Mouse (Mus musculus) embryonic facial prominence, embryonic 14.5 days (tissue): Measurements from ENCODE around the gene Tamm41. TPM values are rescaled to one million over a fixed set of nuclear protein-coding genes. Genes with fewer than 3 reads are reported as not detected.
A peak's percentile ranks its signal among the peaks of the same experiment; 100 is the strongest.

ENCODE experiments used
- ATAC-seq: fragments of 200-750 bp; cut with Nextera tagmentation; 2 replicates; pipeline ENCODE4 v1.8.0; 2017; ENCODE audit warnings: low read depth, moderate number of reproducible peaks, moderate TSS enrichment
- DNase-seq: peaks from one replicate; pipeline ENCODE4 v3.0.0-alpha.2; 2015; ENCODE audit warnings: low spot score
- H3K27ac ChIP-seq: fragments of 300-500 bp; sonication (generic); replicated peaks from 2 replicates; pipeline ENCODE4 v1.5.1; 2014; ENCODE audit warnings: low read depth, mild to moderate bottlenecking, low read length, moderate library complexity
- H3K27me3 ChIP-seq: fragments of 300-500 bp; sonication (generic); replicated peaks from 2 replicates; pipeline ENCODE4 v1.6.1; 2014; ENCODE audit warnings: low read length; ENCODE audit not compliant: control insufficient read depth, insufficient read depth
- H3K36me3 ChIP-seq: fragments of 300-500 bp; sonication (generic); 2 replicates; pipeline ENCODE4 v1.6.1; 2014; ENCODE audit warnings: low read length, mixed read lengths; ENCODE audit not compliant: control insufficient read depth, insufficient read depth
- H3K4me1 ChIP-seq: fragments of 300-500 bp; sonication (generic); 2 replicates; pipeline ENCODE4 v1.6.1; 2014; ENCODE audit warnings: antibody characterized with exemption, low read length; ENCODE audit not compliant: control insufficient read depth, insufficient read depth
- H3K4me2 ChIP-seq: fragments of 300-500 bp; sonication (generic); 2 replicates; pipeline ENCODE4 v1.6.1; 2014; ENCODE audit warnings: low read depth, mild to moderate bottlenecking, low read length, moderate library complexity, mixed read lengths
- H3K4me3 ChIP-seq: fragments of 300-500 bp; sonication (generic); 2 replicates; pipeline ENCODE4 v1.5.1; 2014; ENCODE audit warnings: low read depth, mild to moderate bottlenecking, low read length
- H3K9ac ChIP-seq: fragments of 300-500 bp; sonication (generic); 2 replicates; pipeline ENCODE4 v1.6.1; 2014; ENCODE audit warnings: low read depth, mild to moderate bottlenecking, low read length, moderate library complexity, mixed read lengths
- H3K9me3 ChIP-seq: fragments of 300-500 bp; sonication (generic); 2 replicates; pipeline ENCODE4 v1.6.1; 2016; ENCODE audit warnings: low read length; ENCODE audit not compliant: control insufficient read depth
- whole genome bisulfite sequencing: fragments of 180-500 bp; shearing (Covaris S2); extraction: QIAGEN DNeasy Blood & Tissue Kit; methylation state at CpG from one replicate; pipeline ENCODE4 v1.1.7; 2014; 5-methylcytosine and 5-hydroxymethylcytosine counted together
- polyA plus RNA-seq: library from polyadenylated mRNA; unstranded; fragments of >200 nt; fragmentation: Nextera tagmentation; extraction: Ambion mirVana; gene quantifications from 2 replicates; pipeline ENCODE4 v1.2.1, GENCODE M21; 2014

The Tamm41 gene
- polyA plus RNA-seq, result 55.1 and 61.0 TPM in 2 replicates

- peak; percentile 96 for ATAC-seq
- H3K36me3 ChIP-seq, result peaks cover 29% of the 10 kb centered on the region
- peak within 1 kb of the TSS; percentile 82 for H3K9ac ChIP-seq
- no peaks in the 10 kb centered on the region for H3K27me3 ChIP-seq
- peak; percentile 89 for DNase-seq
- no peaks in the 10 kb centered on the region for H3K9me3 ChIP-seq
- peak within 1 kb of the TSS; percentile 89 for H3K4me3 ChIP-seq
- H3K4me1 ChIP-seq, result peaks cover 7% of the 10 kb centered on the region; the same call in 1 of the 2 replicates
- H3K4me2 ChIP-seq, result peak within 1 kb of the TSS; percentile 79
- WGBS, result 2% methylated on average over 56 of the region's 57 CpGs
- H3K27ac ChIP-seq, result no peak within 1 kb of the TSS; the same call in 1 of the 2 replicates
Observed at GRCm38 (mm10) chr6:115037103-115038094, at the start of gene Tamm41. Gene Tamm41 (minus strand): TSS chr6:115037876.

- ATAC-seq (no peak), DNase-seq (no peak)
- no peak overlapping the region for H3K4me2 ChIP-seq
- WGBS, result 57% methylated on average over 9 of the region's 9 CpGs
- no peaks in the 10 kb centered on the region for H3K36me3 ChIP-seq
- no peak overlapping the region for H3K9ac ChIP-seq
- H3K4me3 ChIP-seq, result no peak overlapping the region
- no peaks in the 10 kb centered on the region for H3K27me3 ChIP-seq
- H3K4me1 ChIP-seq, result no peaks in the 10 kb centered on the region
- no peak overlapping the region for H3K27ac ChIP-seq
- no peaks in the 10 kb centered on the region for H3K9me3 ChIP-seq
Observed at GRCm38 (mm10) chr6:115085274-115085841, 47.7 kb upstream of the Tamm41 start.

- Histone ChIP-seq H3K9ac (no peak overlapping the region), H3K9me3 (no peaks in the 10 kb centered on the region), H3K4me2 (no peak overlapping the region), H3K36me3 (no peaks in the 10 kb centered on the region), H3K4me1 (no peaks in the 10 kb centered on the region), H3K4me3 (no peak overlapping the region), H3K27me3 (no peaks in the 10 kb centered on the region), H3K27ac (no peak overlapping the region)
- DNase-seq (no peak), ATAC-seq (no peak)
- WGBS, result 44% methylated on average over 9 of the region's 9 CpGs
Observed at GRCm38 (mm10) chr6:115076781-115077575, 39.3 kb upstream of the Tamm41 start.

GRCm38 (mm10) chr6:115072024-115072423, 34.3 kb upstream of the Tamm41 start:
- H3K4me3 ChIP-seq, result no peak overlapping the region
- H3K4me1 ChIP-seq, result no peaks in the 10 kb centered on the region
- DNase-seq (no peak), ATAC-seq (no peak)
- H3K9me3 ChIP-seq, result no peaks in the 10 kb centered on the region
- no peaks in the 10 kb centered on the region for H3K36me3 ChIP-seq
- H3K27ac ChIP-seq, result no peak overlapping the region
- no peak overlapping the region for H3K4me2 ChIP-seq
- whole genome bisulfite sequencing, result 72% methylated on average over 2 of the region's 2 CpGs
- H3K9ac ChIP-seq, result no peak overlapping the region
- no peaks in the 10 kb centered on the region for H3K27me3 ChIP-seq

- H3K9me3 ChIP-seq, result no peaks in the 10 kb centered on the region
- H3K4me1 ChIP-seq, result no peaks in the 10 kb centered on the region
- H3K9ac ChIP-seq, result no peak overlapping the region
- WGBS, result 36% methylated on average over 13 of the region's 13 CpGs
- no peak for ATAC-seq
- no peaks in the 10 kb centered on the region for H3K27me3 ChIP-seq
- H3K36me3 ChIP-seq, result no peaks in the 10 kb centered on the region
- no peak for DNase-seq
- H3K4me2 ChIP-seq, result no peak overlapping the region
- no peak overlapping the region for H3K4me3 ChIP-seq
- no peak overlapping the region for H3K27ac ChIP-seq
Observed at GRCm38 (mm10) chr6:115065411-115066241, 27.9 kb upstream of the Tamm41 start.

GRCm38 (mm10) chr6:115062605-115063350, 25.1 kb upstream of the Tamm41 start:
- Histone ChIP-seq H3K9me3 (no peaks in the 10 kb centered on the region), H3K4me2 (no peak overlapping the region), H3K27me3 (no peaks in the 10 kb centered on the region), H3K27ac (no peak overlapping the region), H3K9ac (no peak overlapping the region), H3K36me3 (no peaks in the 10 kb centered on the region), H3K4me1 (no peaks in the 10 kb centered on the region), H3K4me3 (no peak overlapping the region)
- DNase-seq (no peak), ATAC-seq (no peak)
- WGBS, result 61% methylated on average over 5 of the region's 5 CpGs

- 26% methylated on average over 5 of the region's 5 CpGs for WGBS
- DNase-seq, result no peak
- H3K4me1 ChIP-seq, result peaks cover 4% of the 10 kb centered on the region; the same call in 1 of the 2 replicates
Observed at GRCm38 (mm10) chr6:115059227-115059626, 21.6 kb upstream of the Tamm41 start.

More at GRCm38 (mm10) chr6:115059227-115059626, 21.6 kb upstream of the Tamm41 start:
- no peaks in the 10 kb centered on the region for H3K27me3 ChIP-seq
- H3K4me3 ChIP-seq, result no peak overlapping the region
- H3K27ac ChIP-seq, result no peak overlapping the region
- H3K9me3 ChIP-seq, result no peaks in the 10 kb centered on the region
- H3K36me3 ChIP-seq, result no peaks in the 10 kb centered on the region
- H3K4me2 ChIP-seq, result no peak overlapping the region
- ATAC-seq, result no peak
- H3K9ac ChIP-seq, result no peak overlapping the region
